ENCODE assay signal across 9 mouse cellular contexts in the genomic region with DNA sequence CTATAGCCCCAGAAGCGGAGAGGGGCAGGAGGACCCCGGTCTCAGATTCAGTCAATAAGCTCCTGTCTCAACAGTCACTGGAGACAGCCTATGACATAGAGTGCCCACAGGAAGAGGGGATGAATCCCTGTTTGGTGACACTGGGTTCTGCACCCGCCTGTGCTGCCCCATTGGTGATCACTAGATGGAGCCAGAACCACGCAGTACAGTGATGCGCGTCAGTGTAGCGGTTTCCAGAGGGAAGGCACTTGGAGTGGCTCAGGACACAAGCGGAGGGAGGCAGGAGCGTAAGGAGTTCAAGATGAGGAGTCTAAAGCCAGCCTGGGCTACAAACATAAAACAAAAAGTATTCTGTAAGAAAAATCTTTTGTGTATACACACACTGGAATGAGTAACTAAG. TPM values are rescaled to one million over a fixed set of nuclear protein-coding genes. Genes with fewer than 3 reads are reported as not detected.
DNase-seq lines count a peak whose midpoint lies in the region; TF ChIP-seq lines count a peak whose summit lies in the region.
"Had no signal": no experiment of that assay in that cellular context is flagged by ENCODE, and none has a peak within 500 bp of the region (broad histone marks: within the 10 kb centered on the region; RNA-seq: fewer than 3 reads in every experiment).

No protein-coding gene starts in this region.

- intact Hi-C loops in left cerebral cortex, adult 2 months (cut with DNase I) = loop anchor here (1.0 to 5.0 kb wide), 7 partner anchors 50 to 526 kb away; a partner anchor contains a TSS

- DNase-seq in ZHBTc4 (ENCODE audit: low read depth, low spot score) = peak; percentile 89
- peak; percentile 75 for DNase-seq in gastrocnemius, postnatal 10 days
- peak; percentile 76 for DNase-seq in induced T-regulatory cell, adult 2 months (ENCODE audit: low read depth)
- DNase-seq in left cerebral cortex, adult 2 months (ENCODE audit: extremely low spot score in 1 of 2, low spot score in 2 of 2) = peak; percentile 80 to 86
- peak; percentile 79 to 86 for DNase-seq in lung, postnatal 4 days
- DNase-seq in retina, postnatal 1 day = peak; percentile 88
- DNase-seq in urinary bladder, adult 2 months (ENCODE audit: low spot score) = peak; percentile 61

- no peak for TF ChIP-seq POLR2A in cortical plate, adult 2 months (IDR thresholded peaks at IDR 0.05; ENCODE audit: extremely low read depth, insufficient read depth, low read length)

- H3K4me1 ChIP-seq in cortical plate, adult 2 months (ENCODE audit: control insufficient read depth, insufficient read depth, low read length) = no peaks in the 10 kb centered on the region; the same call in 1 of the 2 replicates

- H3K27ac ChIP-seq in cortical plate, adult 2 months (ENCODE audit: insufficient read depth, low read length) = no peak overlapping the region
- H3K27ac ChIP-seq in left cerebral cortex, adult 2 months = no peak overlapping the region

- peak; percentile 100 for TF ChIP-seq CTCF in cortical plate, adult 2 months (IDR thresholded peaks at IDR 0.05; ENCODE audit: extremely low read depth, insufficient read depth, low read length)
- TF ChIP-seq CTCF in left cerebral cortex, adult 2 months (IDR thresholded peaks at IDR 0.05) = peak; percentile 97

- H3K4me3 ChIP-seq in cortical plate, adult 2 months (ENCODE audit: insufficient read depth, low read length) = no peak overlapping the region
- no peak overlapping the region for H3K4me3 ChIP-seq in left cerebral cortex, adult 2 months
- H3K4me3 ChIP-seq: myocyte had no signal

RNA-seq across cellular contexts. Expression of a gene that starts 22.3 kb away (rescaled TPM):
- 2.6 and 3.2 TPM in 2 replicates for polyA plus RNA-seq in cortical plate, adult 2 months (2012; rRNA removed)
- 1 to 10 TPM; 2.6 to 5.5 TPM for total RNA-seq in gastrocnemius, postnatal 10 days (2021)
- total RNA-seq in left cerebral cortex, adult 2 months (2021) = 1 to 10 TPM; 2.2 to 3.5 TPM
- 6.6 and 9.4 TPM in 2 replicates for polyA plus RNA-seq in urinary bladder, adult 2 months (2012; rRNA removed)

RNA-seq across cellular contexts. Expression of a gene that starts 38.5 kb away (rescaled TPM):
- 3.3 and 4.0 TPM in 2 replicates for polyA plus RNA-seq in cortical plate, adult 2 months (2012; rRNA removed)
- under 1 TPM; 0.19 to 0.20 TPM for total RNA-seq in gastrocnemius, postnatal 10 days (2021)
- total RNA-seq in left cerebral cortex, adult 2 months (2021) = 1 to 10 TPM; 1.3 to 2.6 TPM
- 1.1 and 1.5 TPM in 2 replicates for polyA plus RNA-seq in urinary bladder, adult 2 months (2012; rRNA removed)

RNA-seq across cellular contexts. Expression of a gene that starts 44.0 kb away (rescaled TPM):
- polyA plus RNA-seq in cortical plate, adult 2 months (2012; rRNA removed) = 137 and 148 TPM in 2 replicates
- 10 to 100 TPM; 17.3 to 21.1 TPM for total RNA-seq in gastrocnemius, postnatal 10 days (2021)
- 10 to 100 TPM; 69.0 to 73.5 TPM for total RNA-seq in left cerebral cortex, adult 2 months (2021)
- 50.0 and 61.3 TPM in 2 replicates for polyA plus RNA-seq in urinary bladder, adult 2 months (2012; rRNA removed)

RNA-seq across cellular contexts. Expression of a gene that starts 51.2 kb away (rescaled TPM):
- 7.4 and 8.6 TPM in 2 replicates for polyA plus RNA-seq in cortical plate, adult 2 months (2012; rRNA removed)
- 1 to 10 TPM in 1 of 2 experiments, under 1 TPM in 1; 0.95 to 1.4 TPM for total RNA-seq in gastrocnemius, postnatal 10 days (2021)
- 1 to 10 TPM; 4.1 to 4.5 TPM for total RNA-seq in left cerebral cortex, adult 2 months (2021)
- 22.8 and 28.7 TPM in 2 replicates for polyA plus RNA-seq in urinary bladder, adult 2 months (2012; rRNA removed)
